Mouse (Mus musculus) midbrain, embryonic 12.5 days (tissue): ENCODE measurements at regions not wholly inside any gene's neighbourhood (a gene's known extent, or its start where the extent isn't known, plus 50 kb on each side); places are given as distances from the start of the nearest gene placed in this dataset.

Experiments used
- ATAC-seq: fragments of 200-750 bp; cut with Nextera tagmentation; 2 replicates; pipeline ENCODE4 v1.8.0; 2017; ENCODE audit warnings: low read depth, moderate TSS enrichment, moderate library complexity; ENCODE audit not compliant: low FRiP score
- H3K27ac ChIP-seq: fragments of 300-500 bp; sonication (generic); replicated peaks from 2 replicates; pipeline ENCODE4 v1.5.1; 2016; ENCODE audit warnings: mild to moderate bottlenecking
- H3K27me3 ChIP-seq: fragments of 300-500 bp; sonication (generic); 2 replicates; pipeline ENCODE4 v1.6.1; 2016; ENCODE audit warnings: mild to moderate bottlenecking
- H3K36me3 ChIP-seq: fragments of 300-500 bp; sonication (generic); 2 replicates; pipeline ENCODE4 v1.6.1; 2016
- H3K4me1 ChIP-seq: fragments of 300-500 bp; sonication (generic); 2 replicates; pipeline ENCODE4 v1.6.1; 2016
- H3K4me2 ChIP-seq: fragments of 300-500 bp; sonication (generic); replicated peaks from 2 replicates; pipeline ENCODE4 v1.6.1; 2016; ENCODE audit warnings: mild to moderate bottlenecking, moderate library complexity
- H3K4me3 ChIP-seq: fragments of 300-500 bp; sonication (generic); 2 replicates; pipeline ENCODE4 v1.5.1; 2016; ENCODE audit warnings: mild to moderate bottlenecking
- H3K9ac ChIP-seq: fragments of 300-500 bp; sonication (generic); replicated peaks from 2 replicates; pipeline ENCODE4 v1.6.1; 2016; ENCODE audit warnings: mild to moderate bottlenecking, moderate library complexity
- H3K9me3 ChIP-seq: fragments of 300-500 bp; sonication (generic); 2 replicates; pipeline ENCODE4 v1.6.1; 2016; ENCODE audit warnings: mild to moderate bottlenecking
- WGBS: fragments of 180-500 bp; shearing (Covaris S2); methylation state at CpG from one replicate; pipeline ENCODE4 v1.1.7; 2016; 5-methylcytosine and 5-hydroxymethylcytosine counted together

DNA sequence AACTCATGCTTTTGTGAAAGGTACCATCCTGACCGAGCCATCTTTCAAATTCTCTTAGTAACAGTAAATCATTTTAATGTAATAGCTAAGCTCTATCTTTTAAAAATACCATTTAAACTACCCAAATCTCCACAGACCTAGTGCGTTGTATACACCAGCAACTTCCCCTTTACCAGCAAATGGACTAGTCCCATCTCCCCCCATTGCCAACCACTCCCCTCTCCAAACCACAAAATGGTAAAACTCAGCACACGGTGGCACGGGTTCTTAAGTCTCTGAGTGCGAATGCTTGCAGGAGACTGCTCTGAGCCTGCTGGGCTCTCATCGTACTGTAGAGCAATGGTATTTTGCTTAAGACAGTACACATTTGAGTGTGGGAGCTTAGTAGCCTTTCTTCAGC lies 106.7 kb upstream of the Atp1b1 start:
- Histone ChIP-seq H3K27me3 (no peaks in the 10 kb centered on the region), H3K9ac (no peak overlapping the region), H3K4me3 (no peak overlapping the region), H3K4me2 (no peak overlapping the region), H3K9me3 (no peaks in the 10 kb centered on the region), H3K4me1 (no peaks in the 10 kb centered on the region), H3K36me3 (no peaks in the 10 kb centered on the region), H3K27ac (no peak overlapping the region)
- 93% methylated on average over 6 of the region's 6 CpGs for WGBS
- ATAC-seq, result no peak

DNA sequence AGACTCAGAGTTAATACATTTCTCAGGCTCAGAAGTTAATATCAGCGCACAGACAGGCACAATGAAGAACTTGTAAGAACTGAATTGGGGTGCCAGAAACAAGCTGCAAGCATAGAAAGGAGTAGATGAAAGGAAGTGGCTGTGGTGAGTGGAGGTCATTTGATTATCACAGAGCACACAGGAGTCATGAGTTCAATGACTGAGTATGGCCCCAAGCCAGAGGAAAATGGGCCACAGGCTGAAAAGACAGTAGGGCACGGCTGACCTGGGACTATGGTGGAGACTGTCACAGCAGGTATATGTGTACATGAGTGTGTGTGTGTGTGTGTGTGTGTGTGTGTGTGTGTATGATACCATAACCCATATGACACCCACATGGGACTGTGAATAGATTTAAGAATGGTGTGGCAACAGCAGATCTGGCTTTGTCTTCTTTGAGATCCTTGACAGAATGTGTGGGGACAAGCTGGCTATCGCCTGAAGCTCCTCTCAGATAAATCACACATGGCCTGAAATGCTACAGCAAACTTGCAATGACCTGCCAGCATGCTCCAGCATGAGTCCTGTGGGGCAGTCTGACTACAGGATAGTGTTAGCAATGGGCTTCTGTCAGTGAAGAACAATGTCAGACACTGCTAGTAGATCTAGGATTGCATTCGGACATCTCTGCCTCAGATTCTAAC lies 101.5 kb upstream of the Atp1b1 start:
- no peak overlapping the region for H3K27ac ChIP-seq
- no peaks in the 10 kb centered on the region for H3K4me1 ChIP-seq
- no peak for ATAC-seq
- WGBS, result 90% methylated on average over 4 of the region's 4 CpGs
- no peak overlapping the region for H3K4me3 ChIP-seq
- H3K27me3 ChIP-seq, result no peaks in the 10 kb centered on the region
- H3K36me3 ChIP-seq, result no peaks in the 10 kb centered on the region
- no peak overlapping the region for H3K4me2 ChIP-seq
- H3K9ac ChIP-seq, result no peak overlapping the region
- no peaks in the 10 kb centered on the region for H3K9me3 ChIP-seq

DNA sequence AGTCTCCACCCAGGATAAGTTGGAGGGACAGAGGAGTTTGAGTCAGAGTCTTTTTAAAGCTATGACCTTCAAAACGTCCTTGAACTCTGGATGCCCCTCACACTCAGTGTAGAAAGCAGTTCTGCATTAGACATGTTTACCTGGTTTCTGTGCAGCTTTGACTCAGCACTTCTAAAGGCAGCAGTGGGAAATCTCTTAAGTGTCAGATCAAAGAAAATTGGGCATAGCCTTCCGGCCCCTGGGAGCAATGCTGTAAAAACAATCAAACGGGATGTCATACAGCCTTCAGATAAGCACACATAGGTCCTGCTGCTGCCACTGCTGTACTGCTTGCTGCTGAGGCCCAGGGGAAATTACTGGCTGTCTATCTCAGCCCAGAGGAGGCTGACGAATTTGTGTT lies 94.5 kb upstream of the Atp1b1 start:
- ATAC-seq, result no peak
- Histone ChIP-seq H3K27me3 (no peaks in the 10 kb centered on the region), H3K4me3 (no peak overlapping the region), H3K4me2 (no peak overlapping the region), H3K27ac (no peak overlapping the region), H3K9ac (no peak overlapping the region), H3K36me3 (no peaks in the 10 kb centered on the region), H3K9me3 (no peaks in the 10 kb centered on the region), H3K4me1 (no peaks in the 10 kb centered on the region)
- 62% methylated on average over 4 of the region's 4 CpGs for WGBS

DNA sequence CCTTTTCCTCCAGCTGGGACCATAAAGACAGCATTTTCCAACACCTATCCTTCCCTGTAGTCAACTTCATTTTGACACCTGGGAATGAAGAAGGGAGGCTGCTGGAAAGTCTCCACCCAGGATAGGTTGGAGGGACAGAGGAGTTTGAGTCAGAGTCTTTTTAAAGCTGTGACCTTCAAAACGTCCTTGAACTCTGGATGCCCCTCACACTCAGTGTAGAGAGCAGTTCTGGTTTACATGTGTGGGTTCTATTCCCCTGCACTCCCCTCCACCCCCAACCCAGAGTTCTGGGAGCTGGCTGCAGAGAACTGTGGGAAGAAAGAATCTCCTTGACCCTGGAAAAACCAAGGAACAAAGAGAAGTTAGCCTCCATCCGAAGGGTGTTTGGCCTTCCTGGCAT lies 92.9 kb upstream of the Atp1b1 start:
- Histone ChIP-seq H3K9me3 (no peaks in the 10 kb centered on the region), H3K27ac (no peak overlapping the region), H3K9ac (no peak overlapping the region), H3K4me2 (no peak overlapping the region), H3K4me1 (no peaks in the 10 kb centered on the region), H3K4me3 (no peak overlapping the region), H3K27me3 (no peaks in the 10 kb centered on the region), H3K36me3 (no peaks in the 10 kb centered on the region)
- ATAC-seq, result no peak
- 75% methylated on average over 2 of the region's 2 CpGs for WGBS

DNA sequence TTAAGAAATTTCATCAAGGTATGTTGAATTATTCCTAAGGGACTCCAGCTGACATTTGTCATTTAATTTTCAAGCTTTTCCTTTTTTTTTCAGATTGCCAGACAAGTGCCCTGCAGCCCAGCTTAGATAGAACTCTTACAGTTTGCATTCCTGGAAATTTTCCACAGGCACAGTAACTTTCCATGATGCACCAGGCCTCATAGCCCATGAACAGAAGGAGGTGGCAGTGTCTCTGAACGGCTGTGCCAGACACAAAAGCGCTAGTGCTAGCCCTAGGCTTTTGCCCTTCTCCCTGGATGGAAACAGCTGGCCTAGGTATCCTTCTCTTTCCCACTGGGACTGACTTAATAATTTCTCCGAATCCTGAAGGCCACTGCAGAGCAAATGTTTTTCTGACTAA lies 92.4 kb upstream of the Atp1b1 start:
- 83% methylated on average over 3 of the region's 3 CpGs for WGBS

DNA sequence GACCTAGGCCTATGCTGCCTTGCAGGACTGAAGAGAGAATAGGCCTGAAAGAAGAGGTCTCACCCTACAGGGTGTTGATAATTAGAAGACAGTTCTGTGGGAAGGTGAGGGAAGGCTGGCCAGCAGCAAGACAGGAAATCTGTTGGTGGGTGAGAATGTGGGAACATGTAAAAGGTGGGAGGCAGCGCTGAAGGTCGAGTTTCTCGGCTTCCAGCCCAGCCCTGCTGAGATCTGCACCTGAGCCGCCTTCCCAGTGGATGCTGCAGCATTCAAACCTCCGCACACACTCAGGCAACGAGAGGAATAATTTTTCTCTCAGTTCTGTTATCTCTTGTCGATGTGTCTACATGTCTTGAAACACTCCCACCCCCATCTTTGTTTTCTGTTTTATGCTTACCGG lies 89.9 kb upstream of the Atp1b1 start:
- Histone ChIP-seq H3K4me1 (no peaks in the 10 kb centered on the region), H3K4me2 (no peak overlapping the region), H3K36me3 (no peaks in the 10 kb centered on the region), H3K9me3 (no peaks in the 10 kb centered on the region), H3K27me3 (no peaks in the 10 kb centered on the region), H3K9ac (no peak overlapping the region), H3K27ac (no peak overlapping the region), H3K4me3 (no peak overlapping the region)
- WGBS, result 80% methylated on average over 8 of the region's 8 CpGs
- no peak for ATAC-seq

More for the DNA sequence above, 92.4 kb upstream of the Atp1b1 start:
- no peak overlapping the region for H3K9ac ChIP-seq
- no peaks in the 10 kb centered on the region for H3K36me3 ChIP-seq
- no peaks in the 10 kb centered on the region for H3K27me3 ChIP-seq
- H3K27ac ChIP-seq, result no peak overlapping the region
- H3K4me1 ChIP-seq, result no peaks in the 10 kb centered on the region
- H3K4me2 ChIP-seq, result no peak overlapping the region
- ATAC-seq, result no peak
- H3K9me3 ChIP-seq, result no peaks in the 10 kb centered on the region
- H3K4me3 ChIP-seq, result no peak overlapping the region

DNA sequence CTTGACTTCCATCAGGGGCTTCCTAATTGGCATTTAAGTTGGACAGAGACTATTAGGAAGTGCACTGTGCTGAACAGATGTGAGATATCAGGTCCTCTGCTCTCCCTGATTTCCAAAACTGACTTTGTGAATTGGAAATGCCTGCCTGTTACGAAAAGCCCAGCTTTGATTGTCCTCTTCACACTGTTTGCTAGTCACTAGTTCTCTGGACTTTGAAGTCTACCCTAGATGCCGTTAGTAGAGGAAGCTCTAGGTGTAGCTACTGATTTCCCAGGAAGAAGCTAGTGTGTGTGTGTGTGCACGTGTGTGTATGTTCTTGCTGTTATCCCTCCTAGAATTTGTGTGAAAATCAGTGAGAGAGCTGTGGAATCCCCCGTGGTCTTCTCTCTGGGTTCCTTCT lies 87.7 kb upstream of the Atp1b1 start:
- Histone ChIP-seq H3K27ac (no peak overlapping the region), H3K9me3 (no peaks in the 10 kb centered on the region), H3K36me3 (no peaks in the 10 kb centered on the region), H3K4me1 (no peaks in the 10 kb centered on the region), H3K9ac (no peak overlapping the region), H3K27me3 (no peaks in the 10 kb centered on the region), H3K4me3 (no peak overlapping the region), H3K4me2 (no peak overlapping the region)
- WGBS, result 88% methylated on average over 4 of the region's 4 CpGs
- no peak for ATAC-seq

DNA sequence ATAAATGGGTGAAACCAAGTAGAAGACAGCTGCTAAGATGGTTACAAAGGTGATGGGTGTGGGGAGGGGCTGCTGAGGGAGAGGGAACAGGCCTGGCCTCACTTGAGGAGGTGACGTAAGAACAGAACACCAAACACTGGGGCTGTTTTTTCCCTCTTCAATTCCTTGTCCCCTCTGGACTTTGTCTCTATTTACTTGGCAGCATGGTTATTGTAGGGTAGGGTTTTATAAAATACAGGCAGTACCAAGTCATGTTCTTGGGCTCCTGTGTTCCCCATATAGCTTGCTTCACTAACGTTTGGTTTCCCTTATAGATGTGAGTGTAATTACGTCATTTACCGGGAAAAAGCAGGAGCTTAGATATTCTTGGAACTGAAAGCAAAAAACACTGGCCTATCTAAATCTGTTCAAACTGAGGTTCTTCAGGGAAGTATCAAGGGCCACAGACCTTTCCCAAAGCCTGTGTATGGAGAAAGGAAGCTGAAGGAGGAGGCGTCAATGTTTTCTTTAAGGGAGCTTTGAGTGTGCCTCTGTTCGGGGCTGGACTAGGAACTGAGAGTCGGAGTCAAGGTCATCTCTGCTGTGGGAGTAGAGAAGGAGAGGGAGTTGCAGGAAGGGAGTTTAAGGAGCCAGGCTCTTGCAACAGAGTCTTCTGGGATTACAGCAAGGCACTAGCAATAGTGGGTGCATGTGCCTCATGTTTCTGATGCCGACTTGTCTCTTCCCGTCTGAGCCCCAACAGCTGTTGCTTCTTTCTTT lies 85.1 kb upstream of the Atp1b1 start:
- no peaks in the 10 kb centered on the region for H3K36me3 ChIP-seq
- H3K9ac ChIP-seq, result no peak overlapping the region
- no peaks in the 10 kb centered on the region for H3K9me3 ChIP-seq
- H3K4me2 ChIP-seq, result no peak overlapping the region
- no peaks in the 10 kb centered on the region for H3K4me1 ChIP-seq
- H3K27me3 ChIP-seq, result no peaks in the 10 kb centered on the region
- no peak overlapping the region for H3K27ac ChIP-seq
- H3K4me3 ChIP-seq, result no peak overlapping the region
- ATAC-seq, result no peak
- 91% methylated on average over 9 of the region's 9 CpGs for WGBS

DNA sequence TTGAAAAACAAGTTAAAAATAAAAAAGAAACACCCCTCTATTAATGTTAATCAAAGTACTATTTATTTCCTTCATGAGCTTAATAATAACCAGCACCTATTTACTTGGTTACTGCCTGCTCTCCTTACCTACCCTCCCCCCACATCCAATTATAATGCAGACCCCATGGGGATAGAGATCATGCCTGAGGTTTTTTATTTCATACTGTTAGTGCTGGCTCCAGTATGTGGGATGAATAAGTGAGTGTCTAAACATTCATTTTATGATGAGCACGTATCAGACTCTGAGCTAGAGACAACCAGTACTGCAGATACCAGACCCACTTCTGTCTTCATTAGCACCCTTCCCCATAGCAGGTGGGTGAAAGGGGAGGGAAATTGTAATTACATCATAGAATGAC lies 83.6 kb upstream of the Atp1b1 start:
- Histone ChIP-seq H3K4me2 (no peak overlapping the region), H3K36me3 (no peaks in the 10 kb centered on the region), H3K4me3 (no peak overlapping the region), H3K27ac (no peak overlapping the region), H3K9me3 (no peaks in the 10 kb centered on the region), H3K27me3 (no peaks in the 10 kb centered on the region), H3K4me1 (no peaks in the 10 kb centered on the region), H3K9ac (no peak overlapping the region)
- WGBS, result 63% methylated on average over 1 of the region's 1 CpGs
- no peak for ATAC-seq

DNA sequence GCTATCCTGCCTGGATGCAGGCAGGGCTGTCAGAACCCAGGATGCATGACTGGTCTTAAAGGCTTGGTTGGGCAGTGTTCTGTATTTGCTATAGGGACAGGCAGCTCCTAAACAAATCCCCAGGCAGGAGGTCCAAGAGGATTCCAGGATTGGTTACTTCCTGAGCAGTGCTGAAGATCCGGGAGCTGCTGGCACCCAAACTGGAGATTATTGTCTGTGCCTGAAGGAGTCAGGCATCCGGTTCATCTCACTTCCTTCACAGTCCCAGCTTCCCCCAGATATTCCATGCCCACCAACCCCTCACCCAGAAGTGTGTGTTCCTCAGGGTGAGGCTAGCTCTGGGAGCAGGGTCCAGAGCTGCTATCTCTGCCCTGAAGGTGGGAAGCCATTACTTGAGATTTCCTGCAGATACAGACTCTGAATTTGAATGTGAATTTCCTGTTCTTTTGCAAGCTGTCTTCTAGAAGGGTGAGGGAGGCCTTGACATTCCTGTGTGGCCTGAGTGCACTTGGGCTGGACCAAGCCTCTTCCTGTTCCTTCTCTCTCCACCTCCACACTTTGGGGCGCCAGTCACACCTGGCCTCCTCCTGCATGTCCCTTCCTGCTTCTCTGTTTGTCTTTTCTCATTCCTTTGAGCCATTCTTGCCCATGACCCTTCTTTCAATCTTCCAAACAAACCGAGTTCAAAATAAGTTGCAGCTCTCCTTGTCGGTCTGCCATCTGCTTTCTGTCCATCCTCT lies 80.3 kb upstream of the Atp1b1 start:
- no peaks in the 10 kb centered on the region for H3K9me3 ChIP-seq
- H3K27ac ChIP-seq, result no peak overlapping the region
- no peak overlapping the region for H3K4me3 ChIP-seq
- no peaks in the 10 kb centered on the region for H3K4me1 ChIP-seq
- H3K27me3 ChIP-seq, result no peaks in the 10 kb centered on the region
- H3K4me2 ChIP-seq, result no peak overlapping the region
- 93% methylated on average over 5 of the region's 5 CpGs for WGBS
- no peak for ATAC-seq
- no peaks in the 10 kb centered on the region for H3K36me3 ChIP-seq
- H3K9ac ChIP-seq, result no peak overlapping the region

DNA sequence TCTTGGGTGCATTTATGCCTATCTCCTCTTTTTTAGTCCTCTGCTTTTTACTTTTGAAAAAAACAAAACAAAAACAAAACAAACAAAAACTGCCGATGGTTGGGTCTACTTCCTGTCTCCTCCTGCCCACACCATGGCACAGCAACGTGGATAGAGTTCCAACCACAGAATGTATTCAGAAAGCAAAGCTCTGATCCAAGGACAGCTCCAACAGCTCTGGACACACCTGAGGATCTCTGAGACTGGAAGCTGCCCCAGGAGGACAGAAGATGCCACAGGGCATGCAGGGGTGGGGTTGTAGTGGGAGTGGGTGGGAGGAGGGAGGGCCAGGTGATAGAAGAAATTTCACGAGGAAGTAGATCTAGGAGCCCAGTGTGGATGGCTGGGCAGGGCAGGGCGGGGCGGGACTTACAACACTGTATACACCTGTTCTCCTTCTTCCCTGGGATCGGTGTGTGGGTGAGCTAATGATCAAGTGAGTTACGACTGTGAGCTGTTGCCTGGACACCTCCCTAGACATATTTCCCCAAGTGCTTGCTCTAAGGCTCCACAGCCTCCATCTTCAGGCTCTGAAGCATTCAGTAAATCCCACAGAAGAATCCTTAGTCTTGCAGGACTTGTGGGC lies 79.3 kb upstream of the Atp1b1 start:
- Histone ChIP-seq H3K9me3 (no peaks in the 10 kb centered on the region), H3K27me3 (no peaks in the 10 kb centered on the region), H3K4me1 (no peaks in the 10 kb centered on the region), H3K36me3 (no peaks in the 10 kb centered on the region), H3K4me2 (no peak overlapping the region), H3K4me3 (no peak overlapping the region), H3K9ac (no peak overlapping the region), H3K27ac (no peak overlapping the region)
- 89% methylated on average over 7 of the region's 7 CpGs for WGBS
- no peak for ATAC-seq

DNA sequence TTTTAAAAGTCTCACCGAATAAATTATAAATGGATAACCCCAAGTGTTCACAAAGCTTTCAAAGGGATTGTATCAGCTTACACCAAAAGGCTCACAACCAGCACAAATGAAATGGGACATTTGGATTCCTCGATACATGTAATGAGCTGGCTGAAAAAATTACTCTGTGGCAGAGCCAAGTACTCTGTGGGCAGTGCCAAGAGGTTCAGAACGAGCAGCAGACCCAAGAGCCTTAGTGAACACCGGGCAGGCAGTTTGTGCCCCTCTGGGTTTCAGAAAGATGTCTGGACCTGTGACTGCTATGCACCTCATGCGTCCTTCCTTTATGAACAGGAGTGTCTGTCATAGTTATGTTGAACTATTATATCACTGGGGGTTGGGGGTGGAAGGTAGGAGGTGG lies 74.0 kb upstream of the Atp1b1 start:
- H3K36me3 ChIP-seq, result no peaks in the 10 kb centered on the region
- H3K27ac ChIP-seq, result no peak overlapping the region
- H3K4me2 ChIP-seq, result no peak overlapping the region
- H3K27me3 ChIP-seq, result no peaks in the 10 kb centered on the region
- 90% methylated on average over 5 of the region's 5 CpGs for WGBS
- H3K4me1 ChIP-seq, result no peaks in the 10 kb centered on the region
- ATAC-seq, result no peak
- H3K9ac ChIP-seq, result no peak overlapping the region
- no peaks in the 10 kb centered on the region for H3K9me3 ChIP-seq
- H3K4me3 ChIP-seq, result no peak overlapping the region
